Mouse (Mus musculus) T-helper 17 cell (primary cell): Measurements from ENCODE around the gene Pcnx3.
"Not testable (repeated sequence)": the region's sequence is repeated elsewhere in the genome, so short reads cannot be mapped to it uniquely, and the experiment has no call there.

Experiments
- in situ Hi-C, 2 experiments: fragments of 300-600 bp; cut with MboI, MseI; formaldehyde crosslinking; loops; 1 replicate in 1 of 2; 2 replicates in 1 of 2; pipeline ENCODE4 v1.15.1; 2025; ENCODE audit warnings: high pct_unique_total_duplicates in 2 of 2

Gene Pcnx3

GRCm38 (mm10) chr19:5713255-5713654 lies 24.5 kb upstream of the Pcnx3 start:
- in situ Hi-C loops = no loop called here

DNA sequence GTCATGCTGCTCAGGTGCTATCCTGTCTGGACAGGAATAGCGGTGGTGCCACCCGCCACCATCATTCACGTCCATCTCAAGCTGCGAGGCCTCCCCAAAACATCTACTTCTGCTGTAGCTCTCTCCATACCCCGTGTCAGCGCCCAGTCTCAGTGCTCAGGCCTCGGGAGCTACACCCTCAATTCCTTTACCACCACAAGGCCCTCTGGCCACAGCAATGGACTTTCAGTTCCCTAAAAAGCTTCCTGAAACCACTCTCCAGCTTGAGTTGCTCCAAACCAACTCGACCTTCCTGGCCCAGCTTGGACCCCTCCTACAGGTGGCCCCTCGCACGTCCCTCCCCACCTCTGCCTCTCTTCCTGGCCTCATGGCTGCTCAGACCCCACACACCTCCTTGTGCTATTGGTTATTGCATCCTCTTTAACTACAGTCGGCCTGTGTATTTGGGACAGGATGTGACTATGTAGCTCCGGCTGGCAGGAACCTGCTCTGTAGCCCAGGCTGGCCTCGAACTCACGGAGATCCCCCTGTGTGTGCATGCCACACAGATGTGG lies 23.3 kb upstream of the Pcnx3 start:
- in situ Hi-C loops = no loop called here

- in situ Hi-C loops = no loop called here
These were observed 22.5 kb upstream of the Pcnx3 start for GRCm38 (mm10) chr19:5711218-5711617.

- in situ Hi-C loops = no loop called here
These were observed 21.9 kb upstream of the Pcnx3 start for GRCm38 (mm10) chr19:5710581-5710980.

- in situ Hi-C loops = no loop called here
These were observed 21.4 kb upstream of the Pcnx3 start for GRCm38 (mm10) chr19:5710068-5710467.

DNA sequence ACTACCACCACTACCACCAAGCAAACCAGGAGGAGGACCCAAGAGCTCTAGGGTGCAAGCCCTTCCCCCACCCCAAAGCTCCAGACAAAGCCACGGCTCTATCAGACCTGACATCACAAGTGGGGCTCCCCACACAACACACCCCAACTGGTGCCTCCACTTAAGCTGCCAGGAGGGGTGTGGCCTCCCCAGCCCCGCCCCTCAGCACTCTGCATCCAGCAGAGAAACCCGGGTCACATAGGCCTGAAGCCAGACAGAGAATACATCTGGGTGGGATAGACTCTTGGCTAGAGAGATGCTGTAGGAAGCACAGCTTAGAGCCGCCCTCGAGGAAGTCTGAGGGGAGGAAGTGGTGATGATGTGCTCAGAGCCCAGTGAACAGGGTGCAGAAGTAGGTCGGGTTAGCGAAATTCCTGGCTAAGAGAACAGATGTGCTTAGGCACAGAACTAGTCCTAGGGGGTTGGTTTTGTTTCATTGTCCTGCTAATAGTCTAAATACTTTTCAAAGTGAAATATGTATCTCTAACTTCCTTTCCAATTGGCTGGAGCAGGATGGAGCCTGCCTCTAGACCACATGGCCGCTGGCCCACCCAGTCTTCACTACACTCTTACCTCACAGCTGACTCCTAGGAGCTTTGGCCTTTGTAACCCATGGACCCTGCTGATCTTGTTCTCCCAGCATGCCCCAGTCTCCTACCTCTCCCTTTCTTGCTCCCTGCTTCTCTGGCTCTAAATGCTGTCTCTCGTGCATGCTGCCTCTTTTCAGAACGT lies 16.3 kb upstream of the Pcnx3 start:
- in situ Hi-C loops = no loop called here

DNA sequence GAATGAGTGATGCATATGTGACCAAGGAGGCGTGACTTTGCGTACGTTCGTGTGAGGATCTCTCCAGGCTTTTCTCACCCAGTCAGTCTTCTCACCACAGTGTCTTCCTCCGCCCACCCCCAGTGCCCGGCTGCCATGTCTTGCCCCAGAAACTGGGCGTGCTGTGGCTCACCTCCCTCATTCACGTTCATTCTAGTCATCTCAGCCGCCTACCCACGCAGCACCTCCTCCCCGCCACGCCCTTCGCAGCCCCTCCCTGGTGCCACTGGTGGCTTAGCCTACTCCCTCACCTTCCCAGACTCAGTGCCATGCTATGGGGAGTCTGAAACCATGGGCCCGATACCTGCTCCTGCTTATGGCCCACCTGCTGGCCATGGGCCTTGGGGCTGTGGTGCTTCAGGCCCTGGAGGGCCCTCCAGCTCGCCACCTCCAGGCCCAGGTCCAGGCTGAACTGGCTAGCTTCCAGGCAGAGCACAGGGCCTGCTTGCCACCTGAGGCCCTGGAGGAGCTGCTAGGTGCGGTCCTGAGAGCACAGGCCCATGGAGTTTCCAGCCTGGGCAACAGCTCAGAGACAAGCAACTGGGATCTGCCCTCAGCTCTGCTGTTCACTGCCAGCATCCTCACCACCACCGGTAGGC lies 15.6 kb upstream of the Pcnx3 start, which contains the start of gene Kcnk7:
Gene Kcnk7 (plus strand): TSS at position 205 of the 638 bp plus-strand sequence.
- in situ Hi-C loops = no loop called here

DNA sequence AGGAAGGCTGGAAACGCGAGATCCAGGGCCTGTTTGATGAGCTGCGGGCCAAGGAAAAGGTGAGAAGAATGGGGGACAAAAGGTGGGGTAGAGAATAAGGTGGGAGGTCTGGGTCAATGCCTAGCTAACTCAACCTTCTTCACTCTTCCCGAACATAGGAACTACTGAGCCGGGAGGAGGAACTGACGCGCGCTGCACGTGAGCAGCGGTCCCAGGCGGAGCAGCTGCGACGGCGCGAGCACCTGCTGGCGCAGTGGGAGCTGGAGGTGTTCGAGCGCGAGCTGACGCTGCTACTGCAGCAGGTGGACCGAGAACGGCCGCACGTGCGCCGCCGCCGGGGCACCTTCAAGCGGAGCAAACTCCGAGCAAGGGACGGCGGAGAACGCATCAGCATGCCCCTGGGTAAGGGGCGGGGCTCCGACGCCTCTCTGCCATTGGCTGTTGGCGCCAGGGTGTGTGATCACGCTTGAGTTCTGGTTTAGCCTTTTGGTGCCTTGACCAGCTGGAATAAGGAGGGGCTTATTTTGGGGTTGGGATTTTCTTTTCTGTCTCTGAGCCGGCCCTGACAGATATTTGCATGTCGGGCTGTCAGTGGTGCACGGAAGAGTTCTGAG lies 7.2 kb upstream of the Pcnx3 start:
- in situ Hi-C loops = no loop called here

DNA sequence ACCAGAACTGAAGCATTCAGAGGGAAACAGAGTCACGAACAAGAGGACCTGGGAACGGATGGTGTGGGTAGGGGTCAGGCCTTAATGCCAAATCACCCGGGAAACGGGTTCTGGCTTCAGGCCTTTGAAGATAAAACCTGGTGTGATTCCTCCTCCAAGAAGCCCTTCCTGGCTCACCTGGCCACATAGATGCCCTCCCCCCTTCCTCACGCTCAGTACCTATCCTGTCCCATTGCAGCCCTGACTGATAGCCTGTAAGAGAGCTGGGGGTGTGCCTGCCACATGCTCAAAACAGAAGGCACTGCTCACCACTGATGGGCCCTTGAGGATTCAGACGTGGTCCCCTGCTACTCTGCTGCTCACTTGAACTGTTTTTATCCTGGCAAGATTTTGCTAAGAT lies 5.1 kb upstream of the Pcnx3 start:
- in situ Hi-C loops = no loop called here

- in situ Hi-C loops = no loop called here
These were observed 4.2 kb upstream of the Pcnx3 start for GRCm38 (mm10) chr19:5692913-5693396.

DNA sequence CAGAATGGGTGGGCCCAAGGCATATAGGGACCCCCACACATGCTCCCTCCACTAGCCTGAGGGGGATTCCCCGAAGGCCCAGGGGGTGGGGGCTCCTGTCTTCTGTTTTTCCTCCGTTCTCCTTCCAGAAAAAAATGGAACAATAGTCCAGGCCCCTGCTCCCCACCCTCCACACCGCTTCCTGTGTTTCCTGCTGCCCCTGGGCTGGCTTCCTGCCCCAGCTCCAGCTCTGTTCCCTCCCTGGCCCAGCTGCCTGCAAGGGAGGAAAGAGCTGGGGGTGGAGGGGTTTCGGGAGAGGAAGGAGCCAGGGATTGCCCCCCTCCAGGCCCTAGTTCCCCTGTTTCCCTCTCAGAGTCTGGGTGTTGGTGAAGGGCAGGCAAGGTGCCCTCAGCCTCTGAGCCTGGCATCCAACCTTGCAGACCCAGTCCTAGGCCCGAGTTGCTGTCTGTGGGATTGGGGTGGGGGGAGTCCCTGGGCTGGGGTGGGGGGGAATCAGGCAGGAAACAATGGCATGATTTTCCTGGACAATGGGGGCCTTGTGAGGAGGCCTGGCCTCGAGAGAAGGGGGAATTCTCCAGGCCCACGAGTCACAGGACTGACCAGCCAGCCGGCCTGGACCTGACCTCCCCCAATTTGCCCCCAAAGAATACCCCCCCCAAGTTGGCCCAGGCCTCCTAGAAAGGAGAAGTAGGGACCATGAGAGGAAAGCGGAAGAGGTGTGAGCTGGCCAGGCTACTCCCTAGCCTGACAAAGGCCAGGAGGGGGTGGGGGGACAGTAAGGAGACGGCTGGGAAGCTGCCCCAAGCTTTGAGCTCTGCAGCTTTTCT lies 3.6 kb upstream of the Pcnx3 start:
- in situ Hi-C loops = no loop called here

DNA sequence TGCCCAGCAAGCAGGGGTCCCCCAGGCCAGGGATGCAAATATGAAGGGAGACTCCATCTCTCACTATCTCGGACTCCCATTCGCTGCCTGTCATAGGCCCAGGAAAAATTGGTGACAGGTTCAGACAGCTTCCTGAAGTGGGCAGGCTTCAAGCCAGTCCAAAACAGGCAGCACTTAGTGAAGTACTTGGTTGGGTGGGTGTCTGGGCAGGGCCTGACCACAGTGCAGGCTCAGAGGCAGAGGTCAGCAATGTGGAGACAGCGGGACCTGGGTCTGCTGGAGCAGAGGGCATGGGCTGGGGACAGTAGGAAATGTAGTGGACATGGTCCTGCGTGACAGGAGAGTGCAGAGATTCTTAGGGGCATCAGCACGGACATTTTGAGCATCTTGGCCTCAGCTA lies 2.9 kb upstream of the Pcnx3 start:
- in situ Hi-C loops = no loop called here

- in situ Hi-C loops = no loop called here
These were observed 1.6 kb upstream of the Pcnx3 start for GRCm38 (mm10) chr19:5690343-5690735.

DNA sequence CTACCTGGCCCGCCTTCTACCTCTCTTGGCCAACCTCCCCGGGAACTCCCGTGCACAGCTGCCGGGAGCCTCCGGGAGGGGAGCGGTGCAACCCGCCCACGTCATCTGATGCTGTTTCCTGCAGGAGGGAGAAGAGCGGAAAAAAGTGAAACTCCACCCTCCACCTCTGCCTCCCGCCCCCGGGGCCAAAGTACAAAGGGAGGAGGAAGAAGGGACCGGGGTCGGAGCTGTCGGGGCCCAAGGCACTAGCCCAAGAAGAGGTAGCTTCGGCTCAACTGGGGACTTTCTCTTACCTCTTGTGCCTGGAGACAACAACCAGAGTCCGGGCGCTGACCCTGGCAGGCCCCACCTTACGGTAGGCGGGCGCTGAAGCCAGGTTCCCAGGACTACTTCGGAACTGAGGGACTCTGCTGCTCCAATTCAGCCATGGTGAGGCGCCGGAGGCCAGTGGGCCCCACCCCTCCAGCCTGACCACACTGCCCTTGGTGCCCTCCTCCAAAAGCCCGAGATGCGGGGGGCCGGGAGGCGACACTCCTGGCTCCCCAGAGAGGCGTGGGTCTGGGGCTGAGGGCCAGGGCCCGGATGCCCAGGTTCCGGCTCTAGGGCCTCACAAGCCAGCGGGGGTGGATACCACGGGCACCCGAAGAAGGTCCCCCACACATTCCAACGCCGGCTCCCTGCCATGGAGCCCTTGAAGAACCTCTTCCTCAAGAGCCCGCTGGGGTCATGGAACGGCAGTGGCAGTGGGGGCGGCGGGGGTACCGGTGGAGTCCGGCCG lies 1.0 kb upstream of the Pcnx3 start:
- in situ Hi-C loops = no loop called here

GRCm38 (mm10) chr19:5689088-5689428 lies 350 bp upstream of the Pcnx3 start:
- in situ Hi-C loops = no loop called here

DNA sequence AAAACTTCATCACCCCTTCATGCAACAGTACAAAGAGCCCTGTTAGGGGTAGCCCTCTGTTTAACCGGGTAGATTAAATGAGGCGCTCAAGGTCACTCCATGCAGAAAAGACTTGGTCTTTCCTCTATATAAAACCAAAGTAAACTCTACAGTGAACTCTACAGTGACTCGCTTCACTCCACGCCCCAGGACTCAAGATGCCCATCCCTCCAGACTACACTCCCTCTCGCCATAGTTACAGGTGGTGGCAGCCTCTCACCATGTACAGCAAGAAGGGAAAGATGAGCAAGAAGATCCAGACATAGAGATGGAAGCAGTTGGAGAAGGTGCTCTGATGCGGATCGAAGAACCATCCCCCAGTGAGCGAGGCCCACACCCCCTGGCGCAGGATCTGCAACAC lies 970 bp downstream of the Pcnx3 start:
- in situ Hi-C loops = no loop called here

DNA sequence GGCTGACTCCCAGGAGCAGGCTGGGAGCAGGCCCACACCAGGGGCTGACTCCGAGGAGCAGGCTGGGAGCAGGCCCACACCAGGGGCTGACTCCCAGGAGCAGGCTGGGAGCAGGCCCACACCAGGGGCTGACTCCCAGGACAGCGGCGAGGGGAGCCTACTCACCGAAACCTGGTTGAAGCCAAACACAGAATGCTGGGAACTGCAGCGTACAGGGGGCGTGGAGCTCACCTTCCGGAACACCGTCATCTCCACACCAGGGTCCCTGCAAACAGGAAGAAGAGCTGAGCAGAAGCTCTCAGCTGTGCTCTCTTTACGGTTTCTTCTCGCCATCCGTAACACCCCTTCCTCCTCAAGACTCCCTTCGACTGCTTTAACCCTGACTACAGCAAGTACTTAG lies 1.8 kb downstream of the Pcnx3 start:
- in situ Hi-C loops = not testable (repeated sequence)

DNA sequence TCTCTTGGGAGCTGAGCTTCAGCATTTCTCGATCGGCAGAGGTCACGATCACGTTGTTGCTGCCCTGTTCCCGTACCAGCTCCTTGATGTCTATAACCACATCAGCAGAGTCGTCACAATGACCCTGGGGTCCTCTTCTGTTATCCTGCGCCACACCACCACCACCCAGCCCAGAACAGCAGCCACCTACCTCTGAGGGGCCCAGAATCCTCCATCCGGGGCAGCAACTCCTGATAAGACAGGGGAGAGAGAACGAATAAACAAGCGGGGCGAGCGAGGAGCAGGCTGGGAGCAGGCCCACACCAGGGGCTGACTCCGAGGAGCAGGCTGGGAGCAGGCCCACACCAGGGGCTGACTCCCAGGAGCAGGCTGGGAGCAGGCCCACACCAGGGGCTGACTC lies 2.3 kb downstream of the Pcnx3 start:
- in situ Hi-C loops = no loop called here

GRCm38 (mm10) chr19:5685861-5686260 lies 2.8 kb downstream of the Pcnx3 start:
- in situ Hi-C loops = no loop called here

- in situ Hi-C loops = no loop called here
These were observed 3.3 kb downstream of the Pcnx3 start for GRCm38 (mm10) chr19:5685431-5685830.

- in situ Hi-C loops = no loop called here
These were observed 3.7 kb downstream of the Pcnx3 start for GRCm38 (mm10) chr19:5684985-5685384.
